Mouse (Mus musculus): Measurements from ENCODE around the gene Nedd9.

The Nedd9 gene

DNA sequence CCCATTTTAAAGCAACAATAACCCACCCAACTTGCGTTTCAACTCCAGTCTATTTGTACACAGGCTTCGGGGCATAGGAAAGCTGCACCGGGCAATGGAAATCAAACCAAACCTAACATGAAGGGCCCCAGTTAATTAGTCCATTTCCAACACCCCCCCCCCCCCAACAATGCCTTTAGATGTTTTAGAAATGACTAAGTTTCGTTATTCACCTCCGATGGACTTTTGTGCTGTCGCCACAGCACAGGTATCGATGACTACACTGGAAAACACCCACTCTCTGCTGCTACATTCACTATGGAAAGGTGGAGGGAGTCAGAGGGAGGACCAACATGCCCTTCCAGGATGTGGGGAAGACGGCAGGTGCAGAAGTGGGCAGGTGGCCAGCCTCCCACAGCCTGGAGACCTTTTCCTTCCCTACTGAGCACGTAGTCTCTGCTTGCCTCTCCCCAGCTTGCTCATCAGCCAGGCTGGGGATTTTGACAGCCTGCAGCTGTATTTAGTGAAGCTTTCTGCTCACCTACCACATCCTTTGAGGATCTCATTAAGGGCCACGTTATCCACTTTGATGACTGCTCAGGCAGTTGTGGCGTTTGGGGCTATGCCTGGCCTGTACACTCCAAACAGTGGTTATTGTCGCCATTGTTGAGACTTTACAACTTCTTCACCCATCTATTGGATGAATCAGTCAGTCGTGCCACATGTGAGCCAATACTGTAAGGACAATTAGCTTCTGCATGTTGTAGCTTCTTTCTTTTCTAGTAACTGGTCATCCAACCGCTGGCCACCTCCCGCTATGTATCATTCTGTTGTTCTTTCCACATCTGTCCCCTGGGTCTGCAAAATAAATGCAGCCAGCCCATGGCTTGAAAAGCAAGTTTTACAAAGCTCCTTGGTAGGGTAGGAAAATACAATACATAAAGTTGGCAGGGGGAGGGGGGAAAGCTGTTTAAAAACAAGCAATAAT is 33.7 kb downstream of the Nedd9 start:
- no peak for DNase-seq

DNA sequence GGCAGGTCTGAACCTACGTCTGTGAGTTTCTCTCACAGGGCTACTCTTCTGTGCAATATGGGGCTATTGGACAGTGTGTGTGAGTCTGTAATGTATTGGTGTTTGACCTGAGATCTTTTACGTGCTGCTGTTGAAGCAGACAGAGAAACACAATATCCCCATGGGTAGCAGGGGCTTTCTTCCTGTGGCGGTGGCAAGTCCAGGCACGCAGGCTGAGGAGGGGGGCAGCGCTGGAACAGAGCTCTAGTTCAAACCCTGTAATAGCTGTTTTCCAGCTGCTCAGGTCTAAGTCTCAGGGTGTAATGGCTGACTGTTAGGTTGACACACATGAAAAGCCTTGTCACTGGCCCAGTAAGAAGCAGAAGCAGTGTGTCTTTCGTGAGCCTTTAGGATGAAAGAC is 36.3 kb downstream of the Nedd9 start:
- no peak for DNase-seq

DNA sequence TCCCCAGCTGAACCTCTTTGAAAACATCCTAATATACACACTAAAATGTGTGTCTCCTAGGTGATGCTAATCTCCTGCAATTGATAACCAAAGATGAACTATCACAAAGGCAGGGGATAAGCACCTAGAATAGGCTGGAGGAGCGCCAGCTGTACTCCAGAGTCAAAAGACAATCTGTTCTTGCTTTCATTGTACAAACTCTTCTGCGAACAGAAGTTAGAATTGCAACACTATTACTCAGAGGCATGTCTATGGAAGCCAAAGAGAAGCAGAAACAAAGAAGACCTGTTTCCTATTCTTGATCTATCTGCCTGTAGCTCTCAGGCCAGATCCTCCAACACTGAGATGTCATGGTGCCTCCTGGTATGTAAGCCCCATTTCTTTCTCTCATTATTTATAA is 38.0 kb downstream of the Nedd9 start:
- no peak for DNase-seq

DNA sequence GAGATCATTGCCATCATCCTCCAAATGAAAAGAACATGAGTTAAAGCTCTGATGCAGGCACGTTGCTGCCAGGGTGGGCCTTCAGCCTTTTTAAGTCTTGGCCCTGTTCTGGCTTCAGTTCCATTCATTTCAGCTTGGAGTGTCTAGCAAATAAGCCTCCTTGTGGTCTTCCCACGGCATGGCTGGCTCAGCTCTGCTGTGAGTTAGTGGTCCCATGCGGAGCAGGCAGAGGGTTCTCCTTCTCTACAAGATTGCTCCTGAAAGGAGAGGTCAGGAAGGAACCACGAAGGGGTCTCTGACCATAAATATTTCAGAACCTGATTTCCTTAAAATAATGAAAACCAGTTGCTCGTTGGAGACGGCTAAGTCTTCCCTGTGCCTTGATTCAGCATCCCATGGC is 40.0 kb downstream of the Nedd9 start:
- DNase-seq, result no peak

DNA sequence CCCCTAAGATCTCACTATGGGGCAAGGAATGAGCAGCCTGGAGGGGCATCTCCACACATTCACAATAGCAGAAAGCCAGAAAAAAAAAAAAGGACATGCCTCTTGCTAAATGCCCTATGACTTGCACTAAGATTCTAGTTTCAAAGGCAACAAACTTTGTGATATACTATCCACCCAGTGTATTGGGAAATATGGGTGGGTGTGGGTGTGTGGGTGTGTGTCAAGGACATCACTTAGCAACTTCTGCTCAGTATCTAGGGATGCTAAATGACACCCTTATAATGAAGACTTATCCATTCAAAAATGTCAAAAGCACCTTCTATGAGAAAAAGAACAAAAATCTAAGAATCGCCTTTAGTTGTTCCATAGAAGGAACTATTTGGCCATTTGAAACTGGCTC is 40.6 kb downstream of the Nedd9 start:
- DNase-seq, result no peak

DNA sequence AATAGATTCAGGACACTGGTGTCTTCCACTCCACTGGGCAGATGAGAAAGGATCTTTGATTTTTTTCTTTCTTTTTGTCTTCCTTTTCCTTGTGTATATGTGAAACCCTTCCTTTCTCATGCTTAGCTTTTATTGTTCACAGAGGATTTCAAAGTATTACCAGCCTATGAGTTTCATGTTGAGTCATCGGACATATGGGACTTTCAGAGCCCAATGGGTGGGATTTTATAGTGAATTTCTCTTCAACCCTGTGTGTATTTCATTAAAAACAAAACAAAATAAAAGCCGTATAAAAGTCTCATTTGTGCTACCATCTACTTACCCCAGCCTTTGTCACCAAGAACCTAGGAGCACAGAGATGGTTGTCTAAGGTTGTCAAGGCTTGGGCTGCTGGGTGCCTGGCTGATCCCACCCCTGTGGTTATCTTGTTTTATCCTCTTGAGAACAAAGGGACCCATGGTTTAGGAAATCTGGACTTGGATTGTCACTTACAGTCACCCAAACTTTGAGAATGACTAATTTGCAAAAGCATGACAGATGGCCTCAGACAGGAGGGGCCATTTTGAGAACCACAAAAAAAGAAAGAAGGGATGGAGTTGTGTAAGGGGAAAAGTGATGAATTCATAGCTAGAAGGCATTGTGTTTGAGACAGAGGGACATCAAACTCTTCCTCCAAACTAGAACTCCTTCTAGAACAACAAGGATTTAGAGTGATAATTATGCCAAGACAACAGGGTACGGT is 41.9 kb downstream of the Nedd9 start:
- DNase-seq, result no peak

DNA sequence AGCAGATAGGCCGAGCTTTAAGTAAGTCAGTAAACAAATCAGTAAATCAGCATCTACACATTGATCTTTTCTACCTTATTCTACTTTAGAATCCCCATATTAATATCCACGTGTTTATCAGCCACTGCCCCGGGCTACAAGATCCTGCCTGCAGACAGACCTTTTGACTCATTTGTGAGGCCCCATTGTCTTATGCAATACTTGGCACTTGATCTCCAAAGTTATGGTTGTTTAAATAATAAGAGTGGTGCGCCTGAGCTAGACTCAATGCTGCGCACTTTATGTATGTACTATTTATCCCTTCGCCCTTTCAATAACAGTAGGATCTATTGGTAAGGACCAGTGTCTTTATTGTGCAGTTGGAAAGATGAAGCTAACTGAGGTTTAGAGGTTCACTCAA is 42.9 kb downstream of the Nedd9 start:
- no peak for DNase-seq

DNA sequence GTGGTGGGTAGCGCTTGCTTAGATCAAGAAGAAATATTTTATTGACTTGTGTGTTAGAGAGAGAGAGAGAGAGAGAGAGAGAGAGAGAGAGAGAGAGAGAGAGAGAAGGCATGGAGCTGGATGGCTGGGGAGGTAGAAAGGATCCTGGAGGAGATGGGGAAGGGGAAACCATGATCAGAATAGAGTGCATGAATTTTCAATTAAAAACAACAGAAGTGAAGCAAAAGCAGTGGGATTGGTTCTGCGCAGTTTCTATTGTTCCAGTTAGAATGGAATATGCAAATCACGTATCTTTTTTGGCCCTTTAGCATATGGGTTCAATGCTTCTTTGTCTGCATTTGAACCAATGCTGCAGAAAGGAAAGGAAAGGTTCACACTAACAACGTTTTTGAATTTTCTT is 45.0 kb downstream of the Nedd9 start:
- no peak for DNase-seq

DNA sequence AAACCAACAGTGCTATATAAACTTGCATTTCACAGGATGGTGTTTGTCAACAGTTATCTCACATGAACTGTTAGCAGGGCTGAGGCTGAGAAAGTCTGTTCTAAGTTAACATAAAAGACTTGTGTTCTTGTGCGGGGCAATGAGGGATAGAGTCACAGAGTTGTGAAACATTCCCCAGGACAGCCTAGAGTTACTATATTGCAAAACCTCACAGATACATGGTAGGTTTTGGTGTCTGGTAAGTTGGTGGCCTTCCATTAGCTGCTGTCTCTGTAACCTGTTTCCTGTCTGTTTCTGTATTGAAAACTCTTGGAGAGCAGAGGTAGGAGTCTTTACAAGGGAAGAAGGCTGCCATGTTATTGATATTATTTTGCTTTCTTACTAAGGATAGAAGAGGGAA is 47.0 kb downstream of the Nedd9 start:
- no peak for DNase-seq

DNA sequence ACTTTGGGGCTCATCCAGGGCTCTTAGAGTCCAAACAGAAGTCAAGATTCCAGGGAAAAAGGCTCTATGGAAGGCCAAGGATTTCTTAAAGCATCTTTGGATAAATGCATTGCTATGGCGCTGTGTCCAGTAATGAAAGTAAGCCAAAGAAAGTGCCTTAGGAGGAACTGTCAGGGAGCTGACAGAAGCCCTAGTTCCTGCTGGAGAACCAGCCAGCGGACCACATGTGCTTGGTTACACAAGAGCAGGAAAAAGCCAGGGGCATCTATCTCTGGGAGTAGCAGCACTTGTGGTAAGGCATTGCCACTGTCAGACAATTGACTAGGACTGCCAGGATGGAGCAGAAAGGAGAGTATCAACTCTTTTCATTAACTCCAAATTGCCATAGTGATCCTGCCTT is 49.8 kb downstream of the Nedd9 start:
- no peak for DNase-seq

DNA sequence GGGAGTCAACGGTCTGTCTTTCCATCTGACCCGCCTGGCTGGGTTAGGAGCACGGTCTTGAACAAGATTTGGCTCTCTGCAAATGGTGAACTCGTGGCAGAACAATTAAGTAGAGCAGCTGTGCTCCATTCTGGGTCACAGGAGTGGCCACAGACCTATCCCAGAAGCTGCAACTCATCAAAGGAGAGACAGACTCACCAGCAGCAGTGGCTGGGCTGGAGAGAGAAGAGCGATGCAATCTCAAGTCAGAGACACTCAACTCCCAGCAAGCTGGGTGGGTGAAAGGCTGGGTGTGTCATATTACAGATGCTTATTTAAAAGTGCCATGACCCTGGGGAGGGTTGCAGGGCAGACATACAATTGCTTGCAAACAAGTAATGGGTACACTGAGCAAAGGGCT is 50.4 kb downstream of the Nedd9 start:
- no peak for DNase-seq

DNA sequence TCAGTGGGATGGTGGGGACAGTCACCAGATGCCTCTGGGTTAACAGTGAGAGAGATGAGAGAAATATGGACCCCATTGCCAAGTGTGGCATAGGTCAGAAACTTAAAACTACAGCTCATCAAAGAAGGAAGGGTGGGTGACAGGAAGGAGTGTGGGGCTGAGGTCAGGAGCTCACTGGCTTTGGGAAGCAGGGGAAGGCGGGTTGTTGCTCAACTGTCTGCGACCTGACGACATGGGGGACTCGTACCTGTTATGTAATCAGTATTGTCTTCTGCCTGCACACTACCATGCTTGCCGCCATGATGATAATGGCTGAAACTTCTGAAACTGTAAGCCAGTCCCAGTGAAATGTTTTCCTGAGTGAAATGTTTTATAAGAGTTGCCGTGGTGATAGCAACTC is 54.0 kb downstream of the Nedd9 start:
- DNase-seq, result peak in 1 of 2 experiments; percentile 44

DNA sequence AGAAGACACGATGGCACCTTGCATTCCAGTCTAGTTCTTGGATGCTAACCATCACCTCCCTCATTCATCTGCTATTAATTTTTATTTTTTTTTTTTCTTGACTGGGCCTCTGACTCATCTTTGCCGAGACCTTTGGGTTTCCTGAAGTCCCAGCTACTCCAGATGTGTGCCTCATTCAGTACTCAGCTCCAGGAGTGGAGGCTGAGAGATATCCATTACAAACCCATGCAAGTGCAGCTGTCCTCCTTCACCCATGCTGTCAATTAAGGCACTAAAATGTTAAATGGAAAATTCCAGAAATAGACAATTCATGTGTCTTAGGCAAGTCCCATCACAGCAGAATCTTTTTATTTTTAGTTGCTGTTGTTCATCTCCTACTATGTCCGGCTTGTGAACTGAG is 55.4 kb downstream of the Nedd9 start:
- no peak for DNase-seq

DNA sequence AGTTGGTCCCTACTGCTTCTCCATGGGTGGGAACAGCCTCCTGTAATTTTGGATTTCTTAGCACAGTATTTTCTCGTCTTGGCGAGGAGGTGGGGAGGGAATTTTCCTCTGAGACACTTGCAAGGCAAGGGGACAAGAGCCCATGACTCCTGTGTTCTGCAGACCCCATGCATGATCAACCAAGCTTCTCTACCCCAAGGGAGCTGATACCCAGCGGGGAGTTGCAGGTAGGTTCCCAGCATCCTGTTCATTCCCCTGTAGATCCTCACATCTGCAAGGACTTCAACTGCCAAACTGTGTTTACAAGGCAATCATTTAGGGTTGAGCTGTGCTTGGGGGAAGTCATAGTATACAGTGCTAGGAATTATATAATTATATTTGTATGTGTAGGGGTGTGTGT is 60.1 kb downstream of the Nedd9 start:
- DNase-seq, result no peak

DNA sequence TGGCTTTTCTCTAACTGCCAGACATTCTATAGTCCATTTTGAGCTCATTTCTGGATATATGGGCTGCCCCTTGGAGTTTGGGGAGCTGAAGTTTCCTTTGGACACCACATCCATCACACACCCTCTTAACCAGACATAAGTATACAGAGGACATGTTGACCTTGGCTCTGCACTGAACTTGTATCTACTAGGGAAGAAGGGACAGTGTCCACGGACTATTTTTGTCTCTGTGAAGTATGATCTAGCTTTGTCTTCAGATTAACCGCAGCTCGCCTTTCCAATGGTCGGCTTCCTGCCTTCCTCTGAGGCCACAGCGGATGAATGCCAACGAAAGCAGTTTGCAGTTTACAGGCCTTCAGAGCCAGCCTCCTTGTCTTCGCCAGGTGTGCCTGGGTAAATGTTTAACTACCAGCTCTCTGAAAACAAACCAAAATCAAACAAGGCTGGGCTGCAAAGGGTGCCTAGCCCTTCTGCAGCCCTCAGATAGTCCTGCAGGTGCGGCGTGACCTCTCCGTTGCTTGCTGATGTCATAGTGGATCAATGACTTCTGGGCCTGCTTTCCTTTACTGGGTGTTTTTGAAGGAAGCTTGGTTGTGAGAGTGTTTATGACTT is 63.6 kb downstream of the Nedd9 start:
- DNase-seq, result peak; percentile 59 to 71

DNA sequence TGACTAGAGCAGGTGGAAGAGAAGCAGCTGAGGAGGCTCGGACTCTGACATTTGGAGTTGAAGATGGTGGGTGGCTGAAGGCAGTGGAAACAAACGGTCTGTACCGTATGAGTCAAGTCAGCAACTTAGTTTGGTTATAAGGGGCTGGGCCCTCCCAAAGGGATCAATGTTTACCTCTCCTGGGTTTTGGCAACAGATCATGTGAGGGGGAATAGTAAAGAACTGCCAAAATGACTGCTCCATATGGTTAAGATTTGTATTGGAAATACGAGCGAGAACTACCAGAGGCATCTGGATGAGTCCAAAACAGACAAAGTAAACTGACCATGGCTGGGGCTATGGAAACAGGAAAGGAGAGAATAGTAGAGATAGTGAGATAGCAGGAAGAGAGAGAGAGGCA is 64.6 kb downstream of the Nedd9 start:
- no peak for DNase-seq

DNA sequence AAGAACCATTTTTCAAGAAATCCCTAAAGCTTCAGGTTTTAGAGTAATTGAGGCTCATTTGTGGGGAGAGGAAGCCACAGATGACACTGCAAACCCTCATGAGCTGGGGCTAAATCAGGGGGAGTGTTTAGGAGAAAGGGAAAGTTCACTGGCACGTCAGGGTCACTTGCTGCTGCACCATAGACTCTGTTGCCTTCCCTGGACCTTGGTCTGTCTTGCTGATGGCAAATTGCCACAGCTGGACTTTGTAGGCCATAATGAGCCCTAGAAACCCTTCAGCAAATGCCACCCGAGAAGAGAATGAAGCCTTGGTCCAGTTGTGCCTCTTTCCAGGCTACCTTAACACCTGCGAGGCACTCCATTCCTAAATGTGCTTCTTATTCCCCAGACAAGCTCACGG is 66.8 kb downstream of the Nedd9 start:
- DNase-seq, result peak; percentile 34 to 52

DNA sequence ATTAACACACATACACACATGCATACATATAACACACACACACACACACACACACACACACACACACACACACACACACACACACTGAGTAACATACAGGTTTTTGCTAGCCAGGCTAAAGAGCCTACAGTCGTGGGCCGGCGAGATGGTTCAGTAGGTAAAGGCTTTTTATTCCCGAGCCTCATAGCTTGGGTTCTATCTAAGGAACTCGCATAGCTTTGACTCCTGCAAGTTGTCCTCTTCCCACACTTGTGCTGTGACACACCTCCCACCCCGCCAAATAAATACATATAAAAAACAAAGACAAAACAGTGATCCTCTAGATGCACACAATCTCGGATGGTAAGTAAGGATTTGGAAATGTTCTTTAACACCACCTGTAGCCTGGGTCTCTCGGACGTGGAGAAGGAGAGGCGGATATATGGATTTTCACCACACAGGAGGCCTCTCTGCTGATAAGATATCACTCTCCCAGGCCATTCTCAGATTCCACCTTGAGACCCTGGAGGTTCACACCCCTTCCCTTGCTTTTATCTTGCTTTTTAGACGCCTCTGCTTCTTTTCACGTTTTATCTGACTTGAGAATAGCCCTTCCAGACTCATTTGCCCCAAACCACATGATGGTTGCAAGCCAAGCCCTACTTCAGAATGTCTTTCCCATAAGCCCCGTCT is 68.8 kb downstream of the Nedd9 start:
- no peak for DNase-seq

DNA sequence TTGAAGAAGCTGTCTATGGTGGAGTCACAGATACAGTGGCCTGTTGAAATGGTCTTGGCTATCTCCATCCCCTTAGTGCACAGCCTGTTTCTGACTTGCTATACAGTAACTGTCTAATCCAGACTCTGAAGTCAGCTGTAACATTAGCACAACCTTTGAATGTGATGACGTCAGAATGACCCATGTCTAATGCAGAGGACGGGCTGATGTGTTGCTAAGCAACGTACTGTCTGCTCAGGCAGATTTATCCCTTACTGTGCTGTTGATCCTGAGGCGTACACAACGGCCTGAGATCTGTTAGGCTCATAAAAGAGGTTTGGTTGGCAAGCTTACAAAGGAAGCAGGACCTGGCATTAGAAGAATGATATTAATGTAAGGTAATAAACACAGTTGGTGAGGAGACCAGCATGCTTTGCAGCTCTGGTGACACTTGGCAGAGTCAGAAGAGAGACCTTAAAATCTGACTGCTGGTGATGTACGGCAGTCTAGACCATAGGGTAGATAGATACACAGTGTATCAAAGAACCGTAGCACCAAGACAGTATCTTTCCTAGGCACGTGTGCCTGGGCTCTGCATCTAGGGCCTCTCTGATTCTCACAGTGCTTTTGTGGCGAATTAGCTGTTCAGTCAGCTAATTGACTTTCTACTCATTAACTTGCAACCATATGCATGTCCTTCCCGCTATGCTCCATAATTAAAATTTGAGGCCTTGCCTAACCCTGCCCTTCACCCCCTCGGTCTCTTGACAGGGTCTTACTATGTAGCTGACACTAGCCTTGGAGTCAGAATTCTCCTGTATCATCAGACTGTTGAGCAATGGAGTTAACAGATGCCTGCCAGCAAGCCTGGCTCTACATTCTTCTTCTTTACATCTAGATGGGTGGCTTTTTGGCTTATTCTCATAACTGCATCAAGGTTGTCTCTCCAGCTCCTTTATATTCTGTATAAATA is 70.8 kb downstream of the Nedd9 start:
- no peak for DNase-seq

DNA sequence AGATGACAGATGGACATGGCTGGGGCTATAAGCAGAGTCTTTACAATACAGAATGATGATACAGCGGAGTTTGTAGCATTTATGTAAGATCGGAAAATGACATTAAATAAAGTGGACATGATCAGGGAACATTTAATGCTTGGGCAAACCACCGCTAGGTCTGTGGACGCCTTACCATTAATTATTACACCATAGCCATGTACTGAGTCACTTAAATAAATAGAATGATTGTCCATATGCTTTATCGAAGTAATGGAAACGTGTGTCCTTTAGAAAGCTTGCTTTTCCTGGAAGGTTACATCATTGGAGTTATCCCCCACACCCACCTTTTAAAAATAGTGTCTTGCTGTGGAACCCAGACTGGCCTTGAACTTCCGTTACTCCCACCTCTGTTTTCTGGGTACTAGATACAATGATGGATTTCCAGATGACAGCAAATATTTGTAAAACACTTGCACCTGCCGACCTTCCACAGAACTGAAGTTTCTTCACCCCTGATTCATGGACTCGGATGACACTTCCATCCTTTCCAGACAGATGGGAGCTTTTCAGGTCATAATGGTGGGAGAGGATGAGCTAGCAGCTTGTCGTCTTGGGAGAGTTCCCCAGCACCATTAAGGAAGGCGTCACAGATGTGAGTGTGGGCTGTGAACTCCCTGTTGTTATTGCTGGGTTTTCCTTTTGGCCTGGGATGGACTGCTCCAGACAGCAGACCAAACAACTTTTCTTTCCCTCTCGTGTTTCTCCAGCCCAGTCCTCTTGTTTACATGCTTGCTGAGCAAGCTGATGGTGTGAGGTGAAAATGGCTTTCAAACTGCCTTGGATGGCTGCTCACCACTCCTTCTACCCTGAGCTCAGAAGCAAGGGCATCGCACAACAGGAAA is 76.7 kb downstream of the Nedd9 start:
- DNase-seq, result no peak

DNA sequence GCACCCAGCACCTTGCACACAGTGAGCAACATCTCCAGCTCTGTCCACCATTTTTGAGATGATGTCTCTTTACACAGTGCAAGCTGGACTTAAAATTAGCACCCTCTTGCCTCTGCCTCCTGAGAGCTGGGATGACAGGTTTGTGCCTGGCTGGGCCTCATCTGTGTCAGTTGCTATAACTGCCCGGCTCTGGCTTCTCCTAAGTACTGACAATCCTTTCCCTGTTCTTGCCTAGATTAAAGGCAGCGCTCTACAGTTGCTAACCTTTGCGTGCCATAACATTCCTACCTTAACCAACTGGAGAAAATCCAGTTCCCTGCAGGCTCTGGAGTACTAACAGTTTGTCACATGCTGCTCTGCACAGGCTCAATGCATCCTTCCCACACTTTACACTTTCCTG is 77.9 kb downstream of the Nedd9 start:
- DNase-seq, result no peak

Data from kidney, postnatal 25 days (tissue).